Mouse (Mus musculus) embryonic fibroblast, embryonic 13.5 days (primary cell): Measurements from ENCODE around the gene Dhx16. TPM values are rescaled to one million over a fixed set of nuclear protein-coding genes. Genes with fewer than 3 reads are reported as not detected.
"Not testable (repeated sequence)": the region's sequence is repeated elsewhere in the genome, so short reads cannot be mapped to it uniquely, and the experiment has no call there.

Experiments
- H3K27ac ChIP-seq: 2 replicates; pipeline ENCODE4 v1.5.1; 2012; ENCODE audit warnings: low read length, control low read depth, inconsistent platforms; ENCODE audit not compliant: insufficient read depth
- H3K4me1 ChIP-seq: 2 replicates; pipeline ENCODE4 v1.6.1; 2011; ENCODE audit warnings: low read length; ENCODE audit not compliant: control insufficient read depth, insufficient read depth
- H3K4me3 ChIP-seq: 2 replicates; pipeline ENCODE4 v1.5.1; 2011; ENCODE audit warnings: mild to moderate bottlenecking, control low read depth, low read length; ENCODE audit not compliant: insufficient read depth
- CTCF ChIP-seq: IDR thresholded peaks from 2 replicates; pipeline ENCODE4 v1.5.1; 2011; ENCODE audit warnings: mild to moderate bottlenecking, control low read depth, low read length, moderate library complexity, borderline replicate concordance; ENCODE audit not compliant: insufficient read depth
- POLR2A ChIP-seq: IDR thresholded peaks from 2 replicates; pipeline ENCODE4 v1.6.1; 2011; ENCODE audit warnings: low read depth, mild to moderate bottlenecking, control low read depth, low read length, moderate library complexity
- polyA plus RNA-seq: library from polyadenylated mRNA; stranded (reverse); fragments of >200 nt; gene quantifications from 2 replicates; pipeline ENCODE4 v1.2.4, GENCODE M21; 2011; ENCODE audit warnings: low read depth; ENCODE audit not compliant: missing spikeins, insufficient read length

The Dhx16 gene
- polyA plus RNA-seq, 1 experiment: 41.1 TPM

DNA sequence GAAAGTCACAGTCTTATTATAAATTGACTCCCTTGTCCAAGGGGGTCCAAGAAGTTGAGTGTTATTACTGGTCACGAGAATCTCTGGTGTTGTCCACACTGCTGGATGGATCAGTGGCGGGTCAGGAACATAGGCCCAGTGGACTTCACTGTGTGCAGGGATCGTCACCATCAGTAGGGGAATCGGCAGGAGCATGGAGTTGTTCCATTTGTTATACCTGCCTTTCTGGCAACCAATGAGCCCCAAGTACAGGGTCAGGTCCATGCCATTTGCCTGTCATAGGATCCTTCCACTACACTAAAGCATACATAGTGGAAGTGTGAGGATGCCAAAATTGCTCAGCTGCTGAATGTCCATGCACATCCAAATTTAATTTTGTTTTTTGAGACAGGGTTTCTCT is 53.0 kb downstream of the Dhx16 start:
- no peak for TF ChIP-seq CTCF
- TF ChIP-seq POLR2A: no peak
- H3K4me3 ChIP-seq: no peak overlapping the region
- no peak overlapping the region for H3K27ac ChIP-seq
- H3K4me1 ChIP-seq: no peaks in the 10 kb centered on the region

DNA sequence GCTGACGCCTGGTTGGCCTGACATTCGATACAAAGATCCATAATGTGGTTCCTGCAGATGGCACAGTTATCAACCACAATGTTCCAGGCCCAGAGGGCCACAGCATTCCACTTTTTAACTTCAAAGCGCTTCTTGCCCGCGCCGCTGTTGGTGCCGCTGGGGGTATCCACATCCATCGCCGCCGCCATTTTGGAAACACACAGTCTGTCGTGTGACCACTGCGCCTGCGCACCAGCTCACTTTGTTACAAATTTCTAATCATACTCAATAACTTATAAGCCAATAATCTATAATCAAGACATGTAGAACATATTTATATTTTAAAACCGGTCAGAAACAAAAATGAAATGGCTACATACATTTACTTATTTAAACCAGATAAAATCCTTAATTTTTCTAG is 56.1 kb downstream of the Dhx16 start:
- not testable (repeated sequence) for H3K4me1 ChIP-seq, H3K27ac ChIP-seq, H3K4me3 ChIP-seq

DNA sequence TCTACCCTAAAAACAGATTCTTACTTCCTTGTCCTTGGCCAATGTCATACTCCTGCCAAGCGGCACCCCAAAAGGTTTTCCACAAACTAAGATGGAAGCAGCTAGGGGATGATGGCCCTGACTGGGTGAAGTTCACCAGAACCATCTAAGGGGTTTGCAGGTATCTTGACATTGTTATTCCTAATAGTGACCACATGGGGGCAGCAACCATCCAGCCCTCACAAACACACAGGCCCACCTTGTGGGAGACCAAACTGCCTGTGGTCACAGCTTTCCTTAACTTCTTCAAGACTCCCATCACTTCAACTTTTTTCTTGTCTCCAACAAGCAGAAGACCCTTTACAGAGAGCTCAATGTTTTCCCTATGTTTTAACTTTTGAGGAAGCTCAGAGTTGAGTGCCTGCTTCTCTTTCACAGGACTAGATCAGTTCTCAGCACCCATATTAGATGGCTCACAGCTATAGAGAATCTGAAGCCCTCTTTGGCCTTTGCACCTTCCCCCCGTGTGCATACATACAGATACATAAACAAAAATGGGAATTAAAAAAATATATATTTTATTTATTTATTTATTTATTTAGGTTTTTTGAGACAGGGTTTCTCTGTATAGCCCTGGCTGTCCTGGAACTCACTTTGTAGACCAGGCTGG is 58.2 kb downstream of the Dhx16 start:
- Histone ChIP-seq H3K4me3 (no peak overlapping the region), H3K27ac (no peak overlapping the region), H3K4me1 (no peaks in the 10 kb centered on the region)
- peak; percentile 56; the same call in 1 of the 2 replicates for TF ChIP-seq CTCF
- TF ChIP-seq POLR2A: no peak

DNA sequence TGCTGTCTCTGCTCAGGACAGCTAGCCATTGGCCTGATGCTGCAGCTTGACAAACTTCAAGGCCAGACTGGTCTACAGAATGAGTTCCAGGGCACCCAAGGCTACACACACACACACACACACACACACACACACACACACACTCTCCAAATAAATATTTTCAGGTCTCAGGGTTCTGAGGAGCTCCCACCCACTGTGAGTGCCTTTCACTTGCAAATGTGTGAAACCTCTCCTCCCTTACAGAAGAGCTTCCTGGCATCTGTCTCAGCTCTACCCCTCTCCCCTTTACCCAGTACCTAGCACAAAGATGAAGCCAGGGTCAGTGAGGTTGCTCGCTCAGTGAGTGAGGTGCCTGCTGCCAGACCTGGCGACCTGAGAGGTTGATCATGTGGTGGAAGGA is 59.5 kb downstream of the Dhx16 start:
- Histone ChIP-seq H3K4me3 (no peak overlapping the region), H3K4me1 (no peaks in the 10 kb centered on the region), H3K27ac (no peak overlapping the region)
- TF ChIP-seq CTCF (no peak), POLR2A (no peak)

DNA sequence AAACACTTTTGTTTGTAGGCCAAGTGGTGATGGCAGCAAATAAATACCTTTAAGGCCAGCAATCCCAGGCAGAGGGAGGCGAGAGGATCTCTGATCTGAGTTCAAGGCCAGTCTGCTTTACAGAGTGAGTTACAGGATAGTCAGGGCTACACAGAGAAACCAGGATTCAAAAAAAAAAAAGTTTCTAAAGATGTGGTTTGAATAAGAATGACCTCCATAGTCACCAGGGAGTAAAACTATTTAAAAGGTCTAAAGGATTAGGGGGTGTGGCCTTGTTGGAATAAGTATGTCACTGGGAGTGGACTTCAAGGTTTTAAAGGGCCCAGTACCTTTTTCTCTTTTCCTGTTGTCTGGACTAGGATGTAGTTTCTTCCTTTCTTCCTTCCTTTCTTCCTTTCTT is 60.3 kb downstream of the Dhx16 start:
- no peak overlapping the region for H3K4me3 ChIP-seq
- TF ChIP-seq CTCF (no peak), POLR2A (no peak)
- H3K4me1 ChIP-seq: no peaks in the 10 kb centered on the region
- no peak overlapping the region for H3K27ac ChIP-seq

Other genes with a start within 250 kb of the Dhx16 start
- 0.18 and 0.19 TPM in 2 replicates for gene Mucl3, start 236.1 kb upstream of the Dhx16 start, polyA plus RNA-seq
- gene Vars2, start 212.2 kb upstream of the Dhx16 start, polyA plus RNA-seq: 12.3 and 14.3 TPM in 2 replicates
- 28.7 and 40.5 TPM in 2 replicates for gene Gtf2h4, start 206.1 kb upstream of the Dhx16 start, polyA plus RNA-seq
- 42.9 and 46.3 TPM in 2 replicates for gene Ddr1, start 175.2 kb upstream of the Dhx16 start, polyA plus RNA-seq
- gene Ier3, start 58.1 kb upstream of the Dhx16 start, polyA plus RNA-seq: 82.6 and 120 TPM in 2 replicates
- 66.3 and 78.7 TPM in 2 replicates for gene Flot1, start 56.6 kb upstream of the Dhx16 start, polyA plus RNA-seq
- 856 and 947 TPM in 2 replicates for gene Tubb5, start 41.5 kb upstream of the Dhx16 start, polyA plus RNA-seq
- 30.4 and 31.8 TPM in 2 replicates for gene Mdc1, start 38.3 kb upstream of the Dhx16 start, polyA plus RNA-seq
- 9.8 and 15.5 TPM in 2 replicates for gene Nrm, start 18.5 kb upstream of the Dhx16 start, polyA plus RNA-seq
- 92.1 and 115 TPM in 2 replicates for gene Ppp1r18, start 14.2 kb upstream of the Dhx16 start, polyA plus RNA-seq
- gene 2310061I04Rik, start 17.6 kb downstream of the Dhx16 start, polyA plus RNA-seq: 29.0 and 37.3 TPM in 2 replicates
- gene Atat1, start 30.3 kb downstream of the Dhx16 start, polyA plus RNA-seq: 31.8 and 34.7 TPM in 2 replicates
- gene Mrps18b, start 36.6 kb downstream of the Dhx16 start, polyA plus RNA-seq: 86.9 and 89.8 TPM in 2 replicates
- 58.6 and 67.3 TPM in 2 replicates for gene Ppp1r10, start 36.6 kb downstream of the Dhx16 start, polyA plus RNA-seq
- gene Abcf1, start 89.9 kb downstream of the Dhx16 start, polyA plus RNA-seq: 90.7 and 95.8 TPM in 2 replicates
- 40.0 and 40.9 TPM in 2 replicates for gene Gnl1, start 100.0 kb downstream of the Dhx16 start, polyA plus RNA-seq
- 30.8 and 31.4 TPM in 2 replicates for gene Prr3, start 100.4 kb downstream of the Dhx16 start, polyA plus RNA-seq
- not detected in 2 replicates for gene H2-T24, start 140.7 kb downstream of the Dhx16 start, polyA plus RNA-seq
- gene H2-T23, start 153.0 kb downstream of the Dhx16 start, polyA plus RNA-seq: 15.8 and 21.7 TPM in 2 replicates
- gene H2-T22, start 162.9 kb downstream of the Dhx16 start, polyA plus RNA-seq: 50.4 and 54.1 TPM in 2 replicates
- gene Gm6034, start 163.1 kb downstream of the Dhx16 start, polyA plus RNA-seq: not detected in 2 replicates
- gene Gm11127, start 178.6 kb downstream of the Dhx16 start, polyA plus RNA-seq: not detected in 2 replicates
- not detected in 2 replicates for gene Gm19684, start 241.9 kb downstream of the Dhx16 start, polyA plus RNA-seq
- gene Gm7030, start 249.6 kb downstream of the Dhx16 start, polyA plus RNA-seq: not detected in 2 replicates